Mouse (Mus musculus) kidney, adult 18-20 months (tissue): ENCODE data around the gene Cbln3.

ENCODE experiments used
- DNase-seq: peaks from one replicate; pipeline ENCODE4 v3.0.0; 2021

Cbln3 gene

GRCm38 (mm10) chr14:55878316-55878940 is 5.8 kb downstream of the Cbln3 start:
- no peak for DNase-seq

DNA sequence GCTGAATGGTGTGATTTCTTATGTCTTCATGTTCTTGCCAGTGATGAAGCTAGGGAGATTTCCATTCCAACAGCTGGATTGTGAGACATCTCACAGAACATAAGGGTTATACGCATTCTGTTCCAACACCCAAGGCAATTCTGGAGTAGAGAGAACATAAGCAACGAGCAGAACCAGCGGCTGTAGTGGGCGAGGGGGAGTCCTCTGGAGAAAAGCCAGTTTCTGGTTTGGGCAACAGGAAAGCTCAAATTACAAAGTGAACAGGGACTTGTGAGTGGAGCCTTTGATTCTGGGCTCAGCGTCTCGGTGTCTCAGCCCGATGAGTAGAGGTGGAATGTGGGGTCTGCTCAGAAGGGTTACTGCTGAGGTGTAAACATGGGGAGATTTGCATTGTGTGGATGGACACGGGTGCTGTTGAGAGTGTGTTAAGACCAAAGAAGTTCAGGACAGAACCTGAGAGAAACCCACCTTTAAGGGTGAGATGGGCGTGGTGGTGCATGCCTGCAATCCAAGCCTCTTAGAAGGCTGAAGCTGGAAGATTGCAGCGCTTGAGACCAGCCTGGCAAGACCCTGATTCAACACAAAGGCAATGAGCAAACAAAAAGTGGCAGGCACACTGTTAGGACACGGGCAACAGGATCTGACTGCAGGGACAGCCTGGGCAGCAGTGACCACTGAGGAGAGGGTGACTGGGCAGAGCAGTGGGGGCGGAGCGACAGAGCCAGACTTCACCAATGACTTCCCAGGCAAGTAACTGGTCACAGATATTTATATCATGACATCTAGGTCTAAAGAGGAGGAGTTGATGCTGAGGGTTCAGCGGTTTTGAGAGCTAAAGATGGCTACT is 6.5 kb downstream of the Cbln3 start:
- no peak for DNase-seq

GRCm38 (mm10) chr14:55873714-55874683 is 10.2 kb downstream of the Cbln3 start:
- DNase-seq = peak; percentile 83

- no peak for DNase-seq
These were observed 10.9 kb downstream of the Cbln3 start for GRCm38 (mm10) chr14:55873242-55873713.

DNA sequence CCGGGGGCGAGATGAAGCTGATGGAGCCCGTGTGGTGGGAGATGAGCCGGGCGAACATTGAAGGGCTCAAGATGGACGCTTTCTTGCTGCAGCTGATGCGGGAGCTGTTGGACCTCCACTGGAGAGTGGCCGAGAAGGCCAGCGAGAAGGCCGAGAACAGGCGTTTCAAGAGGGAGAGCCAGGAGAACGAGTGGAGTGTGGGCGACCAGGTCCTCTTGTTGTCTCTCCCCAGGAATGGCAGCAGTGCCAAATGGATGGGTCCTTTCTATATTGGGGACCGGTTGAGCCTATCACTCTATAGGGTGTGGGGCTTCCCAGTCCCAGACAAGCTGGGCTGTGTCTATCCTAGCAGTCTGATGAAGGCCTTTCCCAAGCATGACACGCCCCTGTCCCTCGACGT is 11.6 kb downstream of the Cbln3 start:
- DNase-seq = no peak

GRCm38 (mm10) chr14:55872039-55872438 is 12.2 kb downstream of the Cbln3 start:
- no peak for DNase-seq

DNA sequence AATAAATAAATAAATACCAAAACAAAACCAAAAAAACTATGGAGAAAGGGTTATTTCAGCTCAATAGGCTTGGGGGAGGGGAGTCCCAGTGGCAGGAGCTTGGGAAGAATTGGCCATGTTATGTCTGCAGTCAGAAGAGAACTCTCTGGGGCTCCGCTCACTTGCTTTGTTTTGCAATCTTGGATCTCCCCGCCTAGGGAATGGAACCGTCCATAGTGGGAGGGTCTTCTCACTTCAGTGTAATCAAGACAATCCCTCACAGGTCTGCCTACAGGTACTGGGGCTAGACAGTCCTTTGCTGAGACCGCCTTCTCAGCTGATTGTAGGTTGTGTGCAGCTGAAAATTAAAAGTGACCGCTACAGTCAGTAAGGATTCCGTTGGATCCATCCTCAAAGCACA is 14.7 kb downstream of the Cbln3 start:
- no peak for DNase-seq

- no peak for DNase-seq
These were observed 15.8 kb downstream of the Cbln3 start for GRCm38 (mm10) chr14:55868230-55869026.

- peak; percentile 73 for DNase-seq
These were observed 17.2 kb downstream of the Cbln3 start for GRCm38 (mm10) chr14:55866962-55867361.

DNA sequence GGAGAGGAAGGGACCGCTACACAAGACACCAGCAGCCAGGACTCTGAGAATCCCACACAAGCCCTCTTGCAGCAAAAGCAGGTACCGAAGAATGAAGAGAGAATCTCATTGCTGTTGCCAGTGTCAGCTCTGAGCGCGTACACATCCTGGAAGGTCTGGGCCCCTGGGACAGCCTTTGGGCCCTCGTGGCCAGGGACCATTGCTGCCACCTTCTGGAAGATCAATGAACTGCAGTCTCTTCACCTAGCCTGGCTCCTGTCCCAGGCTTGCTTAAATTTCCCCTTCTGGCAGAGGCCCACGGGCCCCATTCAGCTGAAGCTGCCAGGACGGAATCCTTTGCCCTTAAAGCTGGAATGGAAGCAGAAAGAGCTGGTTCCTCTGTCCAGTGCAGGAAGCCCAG is 20.4 kb downstream of the Cbln3 start:
- peak; percentile 83 for DNase-seq

DNA sequence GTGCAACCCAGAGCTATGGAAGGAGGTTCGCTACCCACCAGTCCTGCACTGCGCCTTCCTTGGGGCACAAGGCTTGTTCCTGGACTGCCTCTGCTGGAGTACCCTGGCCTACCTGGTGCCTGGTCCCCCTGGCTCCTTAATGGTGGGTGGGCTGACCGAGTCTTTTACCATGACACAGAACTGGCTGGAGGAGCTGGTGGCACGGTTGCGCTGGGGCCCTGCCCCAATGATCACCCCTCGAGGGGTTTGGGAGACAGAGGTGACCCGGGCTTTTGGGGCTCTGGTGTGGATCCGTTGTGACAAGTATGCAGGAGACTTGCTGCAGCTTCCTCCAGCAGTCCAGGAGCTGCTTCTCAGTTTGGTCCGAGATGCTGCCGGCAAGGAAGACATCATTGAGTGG is 21.2 kb downstream of the Cbln3 start:
- no peak for DNase-seq

DNA sequence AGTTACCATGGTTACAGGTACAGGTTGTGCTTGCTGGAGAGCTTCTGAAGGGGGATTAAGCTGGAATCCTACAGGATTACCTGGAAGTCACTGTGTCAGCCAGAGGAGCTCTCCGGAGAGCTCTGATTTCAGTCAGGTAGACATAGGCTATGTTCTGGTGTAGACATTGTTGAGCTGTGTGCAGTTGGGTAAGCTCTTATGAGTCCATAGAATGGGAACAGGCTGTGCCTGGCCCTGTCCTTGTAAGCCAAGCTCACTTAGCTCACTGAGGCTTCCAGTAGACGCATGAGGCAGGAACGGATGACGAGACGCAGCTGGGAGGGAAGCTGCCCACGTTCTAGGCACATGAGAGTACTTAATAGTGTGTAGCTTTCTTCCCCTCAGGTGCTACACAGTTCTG is 22.0 kb downstream of the Cbln3 start:
- no peak for DNase-seq

GRCm38 (mm10) chr14:55857588-55857987 is 26.6 kb downstream of the Cbln3 start:
- DNase-seq = no peak

DNA sequence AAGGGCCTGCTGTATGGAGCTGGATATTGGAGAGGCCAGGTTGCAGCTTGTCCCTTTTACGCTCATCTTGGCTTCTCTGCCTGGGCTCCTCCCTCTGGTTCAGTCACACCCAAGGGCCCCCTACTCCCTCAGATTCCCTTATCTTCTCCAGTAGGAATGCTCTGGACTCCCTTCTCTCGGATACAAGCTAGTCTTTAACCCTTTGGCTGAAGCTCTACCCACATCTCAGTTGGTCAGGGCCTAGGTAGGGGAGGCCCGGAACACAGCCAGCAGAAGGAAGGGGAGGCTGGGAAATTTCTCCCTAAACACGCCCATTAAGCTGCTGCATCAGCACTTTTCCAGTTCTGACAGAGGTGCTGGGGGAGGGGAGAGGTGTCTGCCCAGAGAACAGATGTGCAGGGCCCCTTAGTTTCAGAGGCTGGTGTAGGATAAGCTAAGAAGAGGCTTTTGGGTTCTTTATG is 29.1 kb downstream of the Cbln3 start:
- DNase-seq = peak; percentile 29

DNA sequence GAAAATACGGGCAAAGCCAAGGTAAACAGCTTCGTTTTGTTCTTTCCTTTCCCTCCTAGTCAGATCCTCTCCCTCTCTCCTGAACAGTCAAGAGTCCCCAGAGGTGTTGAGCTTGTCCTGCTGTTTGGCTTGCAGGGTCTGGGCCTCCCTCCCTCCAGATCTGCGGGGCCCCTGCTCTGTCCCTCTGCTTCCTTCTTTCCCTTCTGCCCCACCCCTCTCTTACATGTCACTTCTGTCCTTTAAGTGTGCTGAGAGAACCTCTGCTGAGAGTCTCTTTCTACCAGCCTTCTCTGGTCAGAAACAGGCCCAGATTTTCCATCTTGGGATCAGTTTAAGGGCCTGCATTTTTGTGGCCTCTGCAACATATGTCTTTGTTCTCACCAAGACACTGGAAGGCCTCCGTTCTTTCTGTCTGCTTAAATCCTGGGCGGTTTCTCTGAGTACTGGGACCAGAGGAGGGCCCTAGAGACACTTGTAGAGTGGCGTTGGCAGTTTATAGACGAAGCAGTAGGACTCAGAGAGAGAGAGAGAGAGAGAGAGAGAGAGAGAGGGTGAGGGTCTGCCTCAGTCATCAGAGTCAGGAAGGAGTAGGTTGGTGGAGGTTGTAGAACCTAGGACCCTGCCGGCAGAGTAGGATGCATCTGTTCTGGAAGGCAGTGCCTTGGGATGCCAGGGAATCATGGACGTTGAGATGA is 29.6 kb downstream of the Cbln3 start:
- peak; percentile 21 for DNase-seq

GRCm38 (mm10) chr14:55853621-55854285 is 30.4 kb downstream of the Cbln3 start, which contains the start of gene Nynrin:
TSS of gene Nynrin (plus strand) at chr14:55854010.
- peak; percentile 45 for DNase-seq

DNA sequence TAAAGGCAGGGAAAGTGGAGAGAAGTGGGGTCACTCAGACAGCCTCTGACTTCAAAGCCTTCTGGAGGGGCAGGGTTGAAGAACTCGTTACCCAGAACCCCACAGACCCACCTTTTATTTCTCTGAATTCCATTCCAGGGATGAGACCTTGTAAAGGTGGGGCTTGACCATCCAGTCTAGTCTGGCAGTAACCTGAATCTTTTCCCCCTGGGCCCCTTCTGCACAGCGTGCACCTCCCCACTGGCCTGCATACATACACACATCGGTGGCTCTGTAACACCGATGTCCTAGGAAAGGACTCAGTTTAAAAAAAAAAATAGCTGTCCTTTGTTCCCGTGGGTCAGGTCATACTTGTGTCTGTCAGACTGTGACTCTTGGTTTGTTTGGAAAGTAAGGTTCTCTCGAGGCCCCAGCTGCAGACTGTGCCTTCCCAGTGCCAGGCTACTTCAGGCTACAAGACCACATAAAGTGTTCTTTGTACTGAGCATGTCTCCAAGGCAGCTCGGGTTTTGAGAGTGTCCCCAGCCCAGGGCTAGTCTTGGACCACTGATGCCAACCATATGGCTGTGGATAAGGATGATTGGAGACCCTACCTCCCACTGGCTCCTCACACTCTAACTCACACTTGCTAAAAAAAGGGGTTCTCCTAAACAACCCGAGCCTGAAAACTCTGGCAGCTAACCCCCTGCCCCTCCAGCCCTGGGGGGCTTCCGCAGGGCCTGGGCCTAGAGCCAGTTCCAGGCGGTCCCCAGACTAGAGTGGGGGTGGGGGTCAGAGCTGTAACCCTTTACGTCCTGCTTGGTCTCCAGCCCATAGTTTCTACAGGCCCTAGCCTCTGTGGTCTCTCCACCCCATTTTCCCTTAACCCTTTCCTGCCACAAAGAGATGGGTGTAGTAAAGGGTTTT is 31.3 kb downstream of the Cbln3 start:
- no peak for DNase-seq

DNA sequence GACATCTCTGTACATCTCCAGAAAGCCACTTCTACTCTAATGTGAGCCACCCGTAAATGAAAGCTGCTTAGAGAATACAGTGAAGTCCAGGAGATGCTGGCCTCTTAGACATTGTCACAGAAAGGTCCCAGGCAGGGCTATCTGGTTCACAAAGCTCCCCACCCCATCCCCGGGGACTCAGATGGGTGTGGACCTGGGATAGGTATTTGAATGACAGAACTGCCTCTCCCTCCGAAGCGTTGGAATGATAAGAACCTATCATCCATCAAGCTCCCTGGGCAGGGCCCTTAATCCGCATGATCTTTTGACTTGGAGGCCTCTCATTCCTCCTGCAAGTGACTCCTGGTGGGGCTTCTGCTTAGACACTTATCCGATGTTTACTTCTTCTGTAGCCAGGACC is 33.3 kb downstream of the Cbln3 start:
- no peak for DNase-seq

- no peak for DNase-seq
These were observed 38.5 kb downstream of the Cbln3 start for GRCm38 (mm10) chr14:55845506-55846294.
